Mouse (Mus musculus) 3134 (cell line): ENCODE results near the gene Dcun1d3.

Experiments
- DNase-seq: peaks from one replicate; pipeline ENCODE4 v3.0.0-alpha.2; 2011; ENCODE audit warnings: low spot score; ENCODE audit not compliant: insufficient read length; ENCODE audit errors: extremely low read depth

Gene Dcun1d3

DNA sequence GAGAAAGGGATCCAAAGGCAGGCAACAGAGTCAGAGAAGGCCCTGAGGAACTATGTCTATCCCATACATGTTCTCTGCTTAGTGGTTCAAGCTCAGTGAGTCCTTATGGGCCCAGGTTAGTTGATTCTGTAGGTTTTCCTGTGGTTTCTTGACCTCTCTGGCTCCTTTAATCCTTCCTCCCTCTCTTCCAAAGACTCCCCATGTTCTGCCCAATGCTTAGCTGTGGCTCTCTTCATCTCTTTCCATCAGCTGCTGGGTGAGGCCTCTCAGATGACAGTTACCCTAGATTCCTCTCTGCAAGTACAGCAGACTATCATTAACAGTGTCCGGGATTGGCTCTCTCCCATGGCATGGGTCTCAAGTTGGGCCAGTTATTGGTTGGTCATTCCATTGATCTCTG is 60.7 kb downstream of the Dcun1d3 start:
- DNase-seq, result no peak

DNA sequence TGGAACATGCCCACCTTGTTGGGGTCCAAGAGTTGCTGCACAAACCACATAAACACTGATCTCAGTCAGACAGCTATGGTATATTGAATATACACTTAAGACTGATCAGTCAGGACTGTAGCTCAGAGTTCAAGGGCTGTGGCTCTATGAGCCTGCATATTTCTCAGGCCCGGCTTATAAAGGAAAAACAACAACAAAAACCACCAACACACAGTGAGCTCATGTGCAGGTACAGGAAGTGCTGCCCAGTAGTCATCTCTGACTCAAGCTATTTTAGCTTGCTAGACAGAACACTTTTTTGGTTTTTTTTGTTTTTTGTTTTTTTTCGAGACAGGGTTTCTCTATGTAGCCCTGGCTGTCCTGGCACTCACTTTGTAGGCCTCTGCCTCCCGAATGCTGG is 87.4 kb downstream of the Dcun1d3 start:
- no peak for DNase-seq

DNA sequence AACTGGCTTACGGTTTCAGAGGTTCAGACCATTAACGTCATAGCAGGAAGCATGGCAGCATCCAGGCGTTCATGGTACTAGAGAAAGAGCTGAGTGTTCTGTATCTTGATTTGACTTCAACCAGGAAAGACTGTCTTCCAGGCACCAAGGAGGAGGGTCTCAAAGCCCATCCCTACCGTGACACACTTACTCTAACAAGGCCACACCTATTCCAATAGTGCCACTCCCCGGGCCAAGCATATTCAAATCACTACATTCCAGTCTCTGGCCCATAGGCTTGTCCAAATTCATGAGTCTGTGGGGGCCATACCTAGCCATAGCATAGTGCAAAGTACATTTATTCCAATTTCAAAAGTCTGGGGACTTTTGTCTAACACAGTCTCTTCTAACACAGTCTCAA is 88.7 kb downstream of the Dcun1d3 start:
- DNase-seq, result no peak
